ENCODE assay signal across 24 mouse cellular contexts in genomic region chr19:59337872-59338681, GRCm38 (mm10). TPM values are rescaled to one million over a fixed set of nuclear protein-coding genes. Genes with fewer than 3 reads are reported as not detected.
A peak's percentile ranks its signal among the peaks of the same experiment; 100 is the strongest.
DNase-seq lines count a peak whose midpoint lies in the region; ATAC-seq and TF ChIP-seq lines count a peak whose summit lies in the region.
"Had no signal": no experiment of that assay in that cellular context is flagged by ENCODE, and none has a peak within 500 bp of the region (broad histone marks: within the 10 kb centered on the region; RNA-seq: fewer than 3 reads in every experiment).

No protein-coding gene starts in this region.

- H3K9me3 ChIP-seq in MEL (replicated peaks; ENCODE audit: insufficient read depth, low read length), result no peaks in the 10 kb centered on the region
- H3K9me3 ChIP-seq in kidney, embryonic 16.5 days (ENCODE audit: low read length), result no peaks in the 10 kb centered on the region
- H3K9me3 ChIP-seq: embryonic facial prominence, embryonic 12.5 days; forebrain, embryonic 12.5 days; intestine, embryonic 15.5 days; limb, embryonic 13.5 days; megakaryocyte, embryonic 14.5 days had no signal

- no peak overlapping the region for H3K4me2 ChIP-seq in kidney, embryonic 16.5 days (replicated peaks; ENCODE audit: low read depth, low read length)
- H3K4me2 ChIP-seq: embryonic facial prominence, embryonic 12.5 days; forebrain, embryonic 12.5 days; heart, embryonic 11.5 days; intestine, embryonic 15.5 days; limb, embryonic 13.5 days had no signal

- H3K9ac ChIP-seq in MEL (ENCODE audit: control insufficient read depth, low read depth, low read length, poor library complexity, severe bottlenecking), result peak overlapping the region; percentile 58
- H3K9ac ChIP-seq in kidney, embryonic 16.5 days (replicated peaks; ENCODE audit: low read length), result no peak overlapping the region
- H3K9ac ChIP-seq: embryonic facial prominence, embryonic 12.5 days; forebrain, embryonic 12.5 days; intestine, embryonic 15.5 days; limb, embryonic 13.5 days had no signal

- no peaks in the 10 kb centered on the region for H3K27me3 ChIP-seq in MEL (ENCODE audit: control insufficient read depth in 1 of 2, insufficient read depth in 2 of 2, low read length in 2 of 2)
- H3K27me3 ChIP-seq in kidney, embryonic 16.5 days (ENCODE audit: insufficient read depth, low read length), result no peaks in the 10 kb centered on the region
- H3K27me3 ChIP-seq: embryonic facial prominence, embryonic 12.5 days; forebrain, embryonic 12.5 days; intestine, embryonic 15.5 days; limb, embryonic 13.5 days; megakaryocyte, embryonic 14.5 days had no signal

- H3K36me3 ChIP-seq in MEL (ENCODE audit: control insufficient read depth in 1 of 2, insufficient read depth in 2 of 2, low read length in 2 of 2) (peaks cover 61 to 74% of the 10 kb centered on the region in 2 experiments), macrophage (ENCODE audit: inconsistent target) (no peaks in the 10 kb centered on the region)
- no peaks in the 10 kb centered on the region for H3K36me3 ChIP-seq in kidney, embryonic 16.5 days (ENCODE audit: insufficient read depth, low read length)
- H3K36me3 ChIP-seq: embryonic facial prominence, embryonic 12.5 days; forebrain, embryonic 12.5 days; intestine, embryonic 15.5 days had no signal

- TF ChIP-seq CTCF in MEL (IDR thresholded peaks at IDR 0.05 in 2 of 3, conservative IDR thresholded peaks at IDR 0.05 in 1 of 3; ENCODE audit: control insufficient read depth in 1 of 3, insufficient read depth in 1 of 3, low read depth in 2 of 3, low read length in 3 of 3, poor library complexity in 1 of 3, severe bottlenecking in 1 of 3), result no peak

- TF ChIP-seq RAD21 in MEL (IDR thresholded peaks at IDR 0.05; ENCODE audit: low read depth, low read length), result no peak

- H3K27ac ChIP-seq in MEL (ENCODE audit: control insufficient read depth, low read depth, low read length) (peak overlapping the region; percentile 94), macrophage (peak overlapping the region; percentile 7; the same call in 1 of the 2 replicates)
- no peak overlapping the region for H3K27ac ChIP-seq in kidney, embryonic 16.5 days (ENCODE audit: low read length)
- H3K27ac ChIP-seq: embryonic facial prominence, embryonic 12.5 days; forebrain, embryonic 12.5 days; intestine, embryonic 15.5 days; layer of hippocampus, adult 2 months; limb, embryonic 13.5 days; stomach, postnatal 0 days had no signal

- 87% methylated on average over 3 of the region's 3 CpGs for WGBS in macrophage (ENCODE audit: missing documents)
- WGBS in kidney, embryonic 16.5 days, result 90% methylated on average over 3 of the region's 3 CpGs

- no peak; a peak in 1 of 4 replicates for TF ChIP-seq POLR2A in MEL (IDR thresholded peaks at IDR 0.05; ENCODE audit: control insufficient read depth in 1 of 2, insufficient read depth in 1 of 2, low read depth in 1 of 2, low read length in 2 of 2, poor library complexity in 1 of 2)

- H3K4me3 ChIP-seq in MEL (ENCODE audit: control insufficient read depth in 1 of 2, insufficient read depth in 1 of 2, low read depth in 2 of 2, low read length in 2 of 2) (peak overlapping the region in 1 of 2 experiments; percentile 31; a peak in 2 of 4 replicates), macrophage (ENCODE audit: inconsistent target) (no peak overlapping the region)
- H3K4me3 ChIP-seq in kidney, embryonic 16.5 days (ENCODE audit: low read length), result no peak overlapping the region
- H3K4me3 ChIP-seq: embryonic facial prominence, embryonic 12.5 days; erythroblast, embryonic 14.5 days; forebrain, embryonic 12.5 days; intestine, embryonic 15.5 days; layer of hippocampus, adult 2 months; limb, embryonic 13.5 days; megakaryocyte, embryonic 14.5 days had no signal

- H3K79me2 ChIP-seq in MEL (ENCODE audit: control insufficient read depth, insufficient read depth, low read length, poor library complexity), result peaks cover 68% of the 10 kb centered on the region
- peaks cover 100% of the 10 kb centered on the region for H3K79me2 ChIP-seq in macrophage (ENCODE audit: inconsistent target)

- DNase-seq in 3T3-L1 (ENCODE audit: low read depth, low spot score), result peak; percentile 69
- DNase-seq in MEL (ENCODE audit: low read depth, low spot score), result peak; percentile 91
- DNase-seq in MN1 (ENCODE audit: low spot score), result no peak
- DNase-seq in left cerebral cortex, adult 9 months (ENCODE audit: low spot score in 2 of 2), result no peak
- DNase-seq: adrenal gland, postnatal 14 days; cerebellum, adult 9-10 months; kidney, adult 9 months; kidney, postnatal 25 days; lung, postnatal 10 days; midbrain, embryonic 14.5 days; thymus, adult 2 months had no signal

- peaks cover 34 to 78% of the 10 kb centered on the region in 2 experiments for H3K4me1 ChIP-seq in MEL (ENCODE audit: control insufficient read depth in 1 of 2, insufficient read depth in 2 of 2, low read length in 2 of 2)
- H3K4me1 ChIP-seq in kidney, embryonic 16.5 days (ENCODE audit: insufficient read depth, low read length), result peaks cover 13% of the 10 kb centered on the region

- ATAC-seq in common myeloid progenitor, adult 5-6 weeks (replicated peaks; ENCODE audit: low read depth, poor library complexity, severe bottlenecking), result 0 out of 2 replicates have a peak, but pooled peaks have one; percentile 47
- no peak for ATAC-seq in kidney, embryonic 16.5 days (ENCODE audit: low FRiP score, low TSS enrichment)
- ATAC-seq: hindbrain, embryonic 16.5 days; intestine, embryonic 15.5 days had no signal

- TF ChIP-seq EP300 in MEL (IDR thresholded peaks at IDR 0.05; ENCODE audit: low read depth in 1 of 2, low read length in 2 of 2), result peak; percentile 62 to 79; a peak in 3 of 4 replicates

TF ChIP-seq in MEL, 35 proteins besides CTCF, POLR2A, EP300 and RAD21 (continues in another document):
- TF ChIP-seq ZKSCAN1 (IDR thresholded peaks at IDR 0.05; ENCODE audit: low read depth, low read length) (no peak), JUND (IDR thresholded peaks at IDR 0.05; ENCODE audit: low read depth, low read length) (0 out of 2 replicates have a peak, but pooled peaks have one; percentile 50), MAFK (IDR thresholded peaks at IDR 0.05; ENCODE audit: borderline replicate concordance, low read depth, low read length) (0 out of 2 replicates have a peak, but pooled peaks have one; percentile 15), SIN3A (IDR thresholded peaks at IDR 0.05; ENCODE audit: low read length) (peak; percentile 70), MEF2A (IDR thresholded peaks at IDR 0.05; ENCODE audit: extremely low read depth, insufficient replicate concordance, low read depth, low read length, poor library complexity, severe bottlenecking) (no peak), RCOR1 (IDR thresholded peaks at IDR 0.05; ENCODE audit: low read depth, low read length) (no peak), TBP (IDR thresholded peaks at IDR 0.05; ENCODE audit: low read depth, low read length) (peak; percentile 35; the same call in 1 of the 2 replicates), GATA1 (IDR thresholded peaks at IDR 0.05; ENCODE audit: low read depth, low read length) (peak; percentile 81), ZNF384 (IDR thresholded peaks at IDR 0.05; ENCODE audit: low read depth, low read length) (peak; percentile 81), TAL1 (IDR thresholded peaks at IDR 0.05; ENCODE audit: low read length) (peak; percentile 80), MYC (IDR thresholded peaks at IDR 0.05; ENCODE audit: low read depth, low read length) (peak; percentile 87; the same call in 1 of the 2 replicates), CHD1 (IDR thresholded peaks at IDR 0.05; ENCODE audit: low read depth, low read length) (no peak; the same call in 1 of the 2 replicates), SMC3 (IDR thresholded peaks at IDR 0.05; ENCODE audit: low read depth, low read length) (no peak), KAT2A (conservative IDR thresholded peaks at IDR 0.05; ENCODE audit: low read depth, low read length) (peak; percentile 51), HCFC1 (IDR thresholded peaks at IDR 0.05; ENCODE audit: low read depth, low read length) (0 out of 2 replicates have a peak, but pooled peaks have one; percentile 30), ETS1 (IDR thresholded peaks at IDR 0.05; ENCODE audit: low read depth, low read length) (peak; percentile 57), CHD2 (IDR thresholded peaks at IDR 0.05; ENCODE audit: low read length) (peak; percentile 22; the same call in 1 of the 2 replicates), BHLHE40 (IDR thresholded peaks at IDR 0.05; ENCODE audit: borderline replicate concordance, low read depth, low read length) (peak; percentile 63), MAX (IDR thresholded peaks at IDR 0.05; ENCODE audit: low read length) (peak; percentile 44), ZMIZ1 (IDR thresholded peaks at IDR 0.05; ENCODE audit: low read depth, low read length) (no peak), TCF12 (IDR thresholded peaks at IDR 0.05; ENCODE audit: low read depth, low read length) (peak; percentile 88), MAZ (IDR thresholded peaks at IDR 0.05; ENCODE audit: low read depth, low read length) (peak; percentile 81)

RNA-seq across cellular contexts. Expression of gene Pdzd8, which starts 7.5 kb away (rescaled TPM):
- 49.8 and 52.1 TPM in 2 replicates for total RNA-seq in MEL (2012; rRNA removed)
- polyA plus RNA-seq in MEL (2012; ENCODE audit: insufficient read depth in 1 of 2, insufficient read length in 2 of 2, low read depth in 1 of 2, low replicate concordance in 2 of 2, missing spikeins in 1 of 2), result 100 to 1,000 TPM in 1 of 2 experiments, 10 to 100 TPM in 1; 46.4 to 137 TPM
- total RNA-seq in common myeloid progenitor, adult 5-6 weeks (2017), result 48.7 and 59.1 TPM in 2 replicates
- 10 to 100 TPM in 24 of 26 experiments, 1 to 10 TPM in 2; 6.9 to 42.5 (median 27.9) TPM for total RNA-seq in macrophage (2018; cell fraction: chromatin; rRNA removed)
- 10 to 100 TPM; 20.0 to 32.1 (median 26.0) TPM for total RNA-seq in macrophage (2018; cell fraction: cytosol; rRNA removed)
- 10 to 100 TPM; 21.0 to 65.3 (median 41.9) TPM for total RNA-seq in macrophage (2018; cell fraction: nucleus; rRNA removed)
- polyA plus RNA-seq in macrophage (2018), result 14.8 to 16.5 TPM (median 16.4 TPM) in 3 replicates
- polyA plus RNA-seq in kidney, embryonic 16.5 days (2015; fragmentation: Nextera tagmentation; extraction: Ambion mirVana), result 8.6 and 8.7 TPM in 2 replicates

RNA-seq across cellular contexts. Expression of gene Rps12-ps3, which starts 16.0 kb away (rescaled TPM):
- 348 and 662 TPM in 2 replicates for total RNA-seq in MEL (2012; rRNA removed)
- polyA plus RNA-seq in MEL (2012; ENCODE audit: insufficient read depth in 1 of 2, insufficient read length in 2 of 2, low read depth in 1 of 2, low replicate concordance in 2 of 2, missing spikeins in 1 of 2), result 1,000 to 10,000 TPM in 1 of 2 experiments, not detected in 1; 4,283 TPM
- 809 and 1,340 TPM in 2 replicates for total RNA-seq in common myeloid progenitor, adult 5-6 weeks (2017)
- 10 to 100 TPM in 3 of 26 experiments, 1 to 10 TPM in 17, not detected in 6; 1.7 to 31.0 (median 5.9) TPM for total RNA-seq in macrophage (2018; cell fraction: chromatin; rRNA removed)
- 100 to 1,000 TPM in 1 of 26 experiments, 10 to 100 TPM in 25; 18.0 to 125 (median 36.7) TPM for total RNA-seq in macrophage (2018; cell fraction: cytosol; rRNA removed)
- 10 to 100 TPM in 3 of 26 experiments, 1 to 10 TPM in 17, not detected in 6; 1.7 to 14.3 (median 3.7) TPM for total RNA-seq in macrophage (2018; cell fraction: nucleus; rRNA removed)
- 11.3 to 140 TPM (median 136 TPM) in 3 replicates for polyA plus RNA-seq in macrophage (2018)
- polyA plus RNA-seq in kidney, embryonic 16.5 days (2015; fragmentation: Nextera tagmentation; extraction: Ambion mirVana), result 22.6 and 54.9 TPM in 2 replicates

Comparison
In these comparisons a context has a peak if more than half of its experiments do, and no peak if none do; other contexts are left out.
1. DNase-seq: peak in 3T3-L1 (single experiment) and MEL (single experiment); none in MN1 (single experiment) and left cerebral cortex, adult 9 months (0 of 2).